Mouse (Mus musculus): Measurements from ENCODE around the gene Hist1h2bh. TPM values are rescaled to one million over a fixed set of nuclear protein-coding genes. Genes with fewer than 3 reads are reported as not detected.

Gene Hist1h2bh
- polyA plus RNA-seq, 1 experiment from 2014 or later, result not detected

Other genes with a start within 250 kb of the Hist1h2bh start
- 25.9 TPM for gene Zfp322a, start 174.2 kb downstream of the Hist1h2bh start, polyA plus RNA-seq (2017; shearing (Covaris generic))
- gene Abt1, start 119.5 kb downstream of the Hist1h2bh start, polyA plus RNA-seq (2017; shearing (Covaris generic)), result 12.4 TPM
- gene Btn1a1, start 77.5 kb downstream of the Hist1h2bh start, polyA plus RNA-seq (2017; shearing (Covaris generic)), result 0.05 TPM
- not detected for gene Btn2a2, start 54.5 kb downstream of the Hist1h2bh start, polyA plus RNA-seq (2017; shearing (Covaris generic))
- gene Hist1h4h, start 12.3 kb downstream of the Hist1h2bh start, polyA plus RNA-seq (2017; shearing (Covaris generic)), result 5.1 TPM
- not detected for gene Hist1h2af, start 9.5 kb downstream of the Hist1h2bh start, polyA plus RNA-seq (2017; shearing (Covaris generic))
- 0.53 TPM for gene Hist1h3g, start 8.0 kb downstream of the Hist1h2bh start, polyA plus RNA-seq (2017; shearing (Covaris generic))
- gene Hist1h3f, start 660 bp upstream of the Hist1h2bh start, polyA plus RNA-seq (2017; shearing (Covaris generic)), result 0.37 TPM
- gene Hist1h4f, start 8.3 kb upstream of the Hist1h2bh start, polyA plus RNA-seq (2017; shearing (Covaris generic)), result 0.66 TPM
- gene Hist1h1d, start 9.9 kb upstream of the Hist1h2bh start, polyA plus RNA-seq (2017; shearing (Covaris generic)), result 0.60 TPM
- 2.0 TPM for gene Hist1h3e, start 19.0 kb upstream of the Hist1h2bh start, polyA plus RNA-seq (2017; shearing (Covaris generic))
- 4.5 TPM for gene Hist1h2ae, start 27.8 kb upstream of the Hist1h2bh start, polyA plus RNA-seq (2017; shearing (Covaris generic))
- 3.0 TPM for gene Hist1h2bg, start 28.0 kb upstream of the Hist1h2bh start, polyA plus RNA-seq (2017; shearing (Covaris generic))
- gene Hist1h2bf, start 30.8 kb upstream of the Hist1h2bh start, polyA plus RNA-seq (2017; shearing (Covaris generic)), result 0.68 TPM
- not detected for gene Hist1h2ad, start 31.0 kb upstream of the Hist1h2bh start, polyA plus RNA-seq (2017; shearing (Covaris generic))
- gene Hist1h3d, start 32.4 kb upstream of the Hist1h2bh start, polyA plus RNA-seq (2017; shearing (Covaris generic)), result 0.18 TPM
- gene Hist1h4d, start 38.2 kb upstream of the Hist1h2bh start, polyA plus RNA-seq (2017; shearing (Covaris generic)), result 17.1 TPM
- 3.0 TPM for gene Hist1h2be, start 77.7 kb upstream of the Hist1h2bh start, polyA plus RNA-seq (2017; shearing (Covaris generic))
- 13.2 TPM for gene Hist1h1e, start 79.2 kb upstream of the Hist1h2bh start, polyA plus RNA-seq (2017; shearing (Covaris generic))
- 0.59 TPM for gene Hist1h2ac, start 140.6 kb upstream of the Hist1h2bh start, polyA plus RNA-seq (2017; shearing (Covaris generic))
- 10.5 TPM for gene Hist1h2bc, start 140.8 kb upstream of the Hist1h2bh start, polyA plus RNA-seq (2017; shearing (Covaris generic))
- gene Hist1h1t, start 152.4 kb upstream of the Hist1h2bh start, polyA plus RNA-seq (2017; shearing (Covaris generic)), result not detected
- gene Hist1h4c, start 155.1 kb upstream of the Hist1h2bh start, polyA plus RNA-seq (2017; shearing (Covaris generic)), result 5.3 TPM
- gene Hfe, start 167.5 kb upstream of the Hist1h2bh start, polyA plus RNA-seq (2017; shearing (Covaris generic)), result 0.74 TPM
- 23.2 TPM for gene Hist1h1c, start 195.4 kb upstream of the Hist1h2bh start, polyA plus RNA-seq (2017; shearing (Covaris generic))
- 0.38 TPM for gene Hist1h3c, start 202.2 kb upstream of the Hist1h2bh start, polyA plus RNA-seq (2017; shearing (Covaris generic))
- not detected for gene Hist1h2bb, start 203.3 kb upstream of the Hist1h2bh start, polyA plus RNA-seq (2017; shearing (Covaris generic))
- 1.7 TPM for gene Hist1h2ab, start 207.7 kb upstream of the Hist1h2bh start, polyA plus RNA-seq (2017; shearing (Covaris generic))
- not detected for gene Hist1h3b, start 208.9 kb upstream of the Hist1h2bh start, polyA plus RNA-seq (2017; shearing (Covaris generic))
- 14.5 TPM for gene Hist1h4b, start 213.6 kb upstream of the Hist1h2bh start, polyA plus RNA-seq (2017; shearing (Covaris generic))
- gene Hist1h4a, start 217.8 kb upstream of the Hist1h2bh start, polyA plus RNA-seq (2017; shearing (Covaris generic)), result not detected
- 4.0 TPM for gene Hist1h3a, start 219.0 kb upstream of the Hist1h2bh start, polyA plus RNA-seq (2017; shearing (Covaris generic))
- 1.1 TPM for gene Hist1h1a, start 220.3 kb upstream of the Hist1h2bh start, polyA plus RNA-seq (2017; shearing (Covaris generic))
- gene Trim38, start 226.5 kb upstream of the Hist1h2bh start, polyA plus RNA-seq (2017; shearing (Covaris generic)), result not detected